Mouse (Mus musculus) T-helper 2 cell (primary cell): ENCODE results near the gene Gtf2f2.

Experiments used
- in situ Hi-C: fragments of 300-600 bp; cut with MboI, MseI; formaldehyde crosslinking; loops from one replicate; pipeline ENCODE4 v1.15.1; 2025; ENCODE audit warnings: high pct_unique_total_duplicates

Gene Gtf2f2

DNA sequence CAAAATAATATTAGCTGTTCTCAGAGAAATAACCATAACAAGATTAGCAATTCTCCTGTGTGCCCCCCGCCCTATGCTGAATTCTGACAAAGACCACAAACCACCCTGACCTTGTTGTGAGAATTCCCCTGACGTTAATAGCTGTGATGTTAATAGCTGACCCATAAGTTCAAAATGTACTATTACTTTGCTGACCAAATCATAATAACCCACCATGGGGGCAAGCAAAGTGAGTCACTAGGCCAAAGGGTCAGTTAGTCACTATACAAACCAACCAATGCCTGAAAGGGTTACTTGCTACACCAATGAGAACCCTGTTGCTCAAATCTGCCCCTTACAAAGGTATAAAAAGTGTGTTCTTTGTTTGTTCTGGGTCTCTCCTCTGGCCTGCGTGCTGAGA, 142.6 kb downstream of the Gtf2f2 start:
- in situ Hi-C loops: loop anchor here (10.0 kb wide), 1 partner anchor 137 kb away; no protein-coding TSS in a partner anchor

DNA sequence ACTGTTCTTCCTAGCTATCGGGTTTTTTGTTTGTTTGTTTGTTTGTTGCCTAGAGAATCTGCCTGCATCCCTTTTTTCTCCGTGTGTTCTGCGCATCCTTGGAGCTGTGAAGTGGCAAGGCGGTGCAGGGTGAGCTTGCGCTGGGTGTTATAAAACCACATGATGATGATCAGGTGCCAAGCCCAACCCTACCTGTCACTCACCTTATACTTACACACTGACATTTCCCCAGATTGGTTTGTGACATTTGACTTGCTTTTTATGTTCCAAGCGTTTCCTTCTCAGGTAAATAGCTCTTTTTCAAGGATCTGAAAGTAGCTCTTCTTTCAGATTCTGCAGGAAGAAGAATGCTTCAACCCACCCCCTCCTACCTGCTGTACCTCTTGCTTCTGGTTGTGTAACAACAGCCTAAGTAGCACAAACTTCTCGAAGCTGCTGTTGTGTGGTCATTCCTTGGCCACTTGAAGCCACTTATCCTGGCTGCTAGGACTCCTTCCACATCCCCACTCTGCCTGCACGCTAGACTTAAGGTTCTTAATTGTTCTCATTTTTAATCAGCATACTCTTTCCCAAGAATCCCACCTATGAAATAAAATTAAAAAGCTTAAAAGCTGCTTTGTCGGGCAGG, 143.8 kb downstream of the Gtf2f2 start:
- in situ Hi-C loops: loop anchor here (10.0 kb wide), 1 partner anchor 138 kb away; no protein-coding TSS in a partner anchor

DNA sequence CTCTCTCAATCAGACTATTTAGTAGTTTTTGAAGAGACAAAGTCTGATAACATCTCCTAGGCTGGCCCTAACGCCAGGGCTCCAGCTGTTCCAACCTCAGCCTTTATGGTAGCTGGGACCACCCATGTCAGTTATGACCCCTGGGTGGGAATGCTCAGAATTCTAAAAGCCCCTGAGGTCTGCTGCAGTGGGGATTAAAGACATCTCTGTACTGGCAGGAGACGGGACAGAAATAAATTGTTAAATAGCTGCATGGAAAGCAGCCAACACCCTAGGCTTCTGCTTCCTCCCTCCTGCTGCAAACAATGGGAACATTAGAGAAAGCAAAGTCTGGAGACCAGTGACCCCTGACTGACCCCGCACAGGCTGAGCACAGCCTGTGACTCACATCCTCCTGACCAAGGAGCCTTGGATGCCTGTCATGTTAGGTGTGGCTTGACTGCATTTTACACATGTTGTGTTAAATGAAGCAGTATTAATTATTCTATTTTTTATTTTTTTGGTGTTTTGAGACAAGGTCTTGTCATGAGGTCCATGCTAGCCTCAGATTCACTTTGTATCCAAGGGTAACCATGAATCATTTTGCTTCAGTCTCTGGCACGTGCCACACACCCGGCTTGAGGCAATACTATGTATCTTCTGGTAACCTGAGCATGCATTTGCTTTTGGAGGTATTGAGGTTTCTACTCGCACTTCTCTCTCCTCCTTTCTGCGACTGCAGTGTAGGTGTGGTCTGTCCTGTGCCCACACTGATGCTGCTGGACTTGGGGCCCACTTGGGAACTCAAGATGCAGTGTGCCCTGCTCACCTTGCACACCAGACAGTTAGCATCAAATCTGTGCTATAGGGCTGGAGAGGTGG, 146.9 kb downstream of the Gtf2f2 start:
- in situ Hi-C loops: loop anchor here (10.0 kb wide), 1 partner anchor 141 kb away; no protein-coding TSS in a partner anchor

- in situ Hi-C loops: loop anchor here (10.0 kb wide), 1 partner anchor 142 kb away; no protein-coding TSS in a partner anchor
Measured at GRCm38 (mm10) chr14:75862701-75863100, 148.0 kb downstream of the Gtf2f2 start.

DNA sequence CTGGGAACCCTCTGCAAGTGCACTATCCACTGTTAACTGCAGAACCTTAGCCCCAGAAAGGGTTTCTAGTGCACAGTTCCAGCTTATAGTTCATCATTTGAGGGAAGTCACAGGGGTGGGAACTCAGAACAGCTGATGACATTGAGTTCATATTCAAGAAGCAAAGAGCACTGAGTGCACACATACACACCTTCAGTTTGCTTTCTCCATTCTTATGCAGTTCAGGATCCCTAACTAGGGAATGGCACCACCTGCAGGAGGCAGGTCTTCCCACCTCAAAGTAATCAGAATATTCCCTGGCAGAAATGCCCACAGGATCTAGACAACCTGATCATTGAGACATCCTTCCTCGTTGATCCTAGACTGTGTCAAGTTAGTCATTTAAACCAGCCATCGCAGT, 151.0 kb downstream of the Gtf2f2 start:
- in situ Hi-C loops: loop anchor here (10.0 kb wide), 1 partner anchor 145 kb away; no protein-coding TSS in a partner anchor

DNA sequence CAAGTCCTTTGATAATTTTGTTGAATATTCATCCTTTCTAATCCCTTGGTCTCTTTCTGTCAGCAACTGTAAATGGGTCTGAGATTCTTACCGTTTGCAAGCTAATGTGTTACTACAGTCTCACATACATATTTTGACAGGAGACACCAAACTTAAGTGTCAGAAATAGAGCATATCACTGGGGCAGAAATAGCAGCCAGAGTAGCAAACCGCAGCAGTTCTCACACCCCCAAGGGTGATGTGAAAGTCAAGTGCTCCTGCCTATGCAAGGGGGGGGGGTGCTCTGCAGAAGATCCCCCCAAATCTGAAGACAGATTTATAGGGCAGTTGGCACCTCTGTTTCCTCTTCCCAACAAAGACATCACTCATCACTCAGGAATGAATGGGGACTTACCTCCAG, 152.5 kb downstream of the Gtf2f2 start:
- in situ Hi-C loops: no loop called here

GRCm38 (mm10) chr14:75855263-75855992, 155.2 kb downstream of the Gtf2f2 start:
- in situ Hi-C loops: no loop called here

DNA sequence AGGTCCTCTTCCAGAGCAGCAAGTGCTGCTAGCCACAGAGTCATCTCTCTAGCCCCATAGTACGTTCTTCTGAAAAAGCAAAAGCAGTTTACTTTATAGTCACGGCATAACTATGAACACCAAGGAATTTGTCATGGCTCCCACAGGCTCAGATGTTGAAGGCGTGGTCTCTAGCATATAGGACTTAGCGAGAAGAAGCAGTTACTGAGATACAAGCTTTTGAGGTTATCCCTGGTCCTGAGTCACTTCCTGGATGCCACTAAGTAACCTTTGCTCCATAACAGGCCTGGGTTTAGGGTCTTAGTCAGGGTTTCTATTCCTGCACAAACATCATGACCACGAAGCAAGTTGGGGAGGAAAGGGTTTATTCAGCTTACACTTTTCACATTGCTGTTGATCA, 158.6 kb downstream of the Gtf2f2 start:
- in situ Hi-C loops: no loop called here

- in situ Hi-C loops: no loop called here
Measured at GRCm38 (mm10) chr14:75850819-75851218, 159.8 kb downstream of the Gtf2f2 start.

- in situ Hi-C loops: no loop called here
Measured at GRCm38 (mm10) chr14:75849842-75850568, 160.7 kb downstream of the Gtf2f2 start.

- in situ Hi-C loops: no loop called here
Measured at GRCm38 (mm10) chr14:75849236-75849635, 161.4 kb downstream of the Gtf2f2 start.

DNA sequence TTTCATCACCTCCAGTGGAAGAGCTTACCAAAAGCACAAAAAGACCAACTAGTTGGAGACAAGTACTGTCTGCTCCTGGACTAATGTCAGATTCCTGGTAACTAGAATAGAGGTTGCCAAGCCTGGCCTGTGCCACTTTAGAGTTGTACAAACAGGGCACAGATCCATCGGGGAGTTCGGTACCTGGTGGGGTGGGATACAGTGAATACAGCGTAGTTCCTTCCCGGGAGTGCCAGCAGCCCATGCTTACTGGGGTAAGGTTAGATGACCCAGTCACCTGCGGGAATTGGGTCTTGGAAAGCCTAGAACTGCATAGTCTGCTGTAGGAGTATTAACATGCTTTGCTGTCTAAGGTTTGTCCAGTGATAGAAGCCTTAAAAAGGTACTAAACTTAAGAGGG, 162.2 kb downstream of the Gtf2f2 start:
- in situ Hi-C loops: no loop called here

- in situ Hi-C loops: no loop called here
Measured at GRCm38 (mm10) chr14:75847669-75848068, 163.0 kb downstream of the Gtf2f2 start.
